Mouse (Mus musculus) embryonic facial prominence, embryonic 14.5 days (tissue): Measurements from ENCODE around the gene Tsn. TPM values are rescaled to one million over a fixed set of nuclear protein-coding genes. Genes with fewer than 3 reads are reported as not detected.

Experiments used
- ATAC-seq: fragments of 200-750 bp; cut with Nextera tagmentation; 2 replicates; pipeline ENCODE4 v1.8.0; 2017; ENCODE audit warnings: low read depth, moderate number of reproducible peaks, moderate TSS enrichment
- DNase-seq: peaks from one replicate; pipeline ENCODE4 v3.0.0-alpha.2; 2015; ENCODE audit warnings: low spot score
- H3K27ac ChIP-seq: fragments of 300-500 bp; sonication (generic); replicated peaks from 2 replicates; pipeline ENCODE4 v1.5.1; 2014; ENCODE audit warnings: low read depth, mild to moderate bottlenecking, low read length, moderate library complexity
- H3K27me3 ChIP-seq: fragments of 300-500 bp; sonication (generic); replicated peaks from 2 replicates; pipeline ENCODE4 v1.6.1; 2014; ENCODE audit warnings: low read length; ENCODE audit not compliant: control insufficient read depth, insufficient read depth
- H3K36me3 ChIP-seq: fragments of 300-500 bp; sonication (generic); 2 replicates; pipeline ENCODE4 v1.6.1; 2014; ENCODE audit warnings: low read length, mixed read lengths; ENCODE audit not compliant: control insufficient read depth, insufficient read depth
- H3K4me1 ChIP-seq: fragments of 300-500 bp; sonication (generic); 2 replicates; pipeline ENCODE4 v1.6.1; 2014; ENCODE audit warnings: antibody characterized with exemption, low read length; ENCODE audit not compliant: control insufficient read depth, insufficient read depth
- H3K4me2 ChIP-seq: fragments of 300-500 bp; sonication (generic); 2 replicates; pipeline ENCODE4 v1.6.1; 2014; ENCODE audit warnings: low read depth, mild to moderate bottlenecking, low read length, moderate library complexity, mixed read lengths
- H3K4me3 ChIP-seq: fragments of 300-500 bp; sonication (generic); 2 replicates; pipeline ENCODE4 v1.5.1; 2014; ENCODE audit warnings: low read depth, mild to moderate bottlenecking, low read length
- H3K9ac ChIP-seq: fragments of 300-500 bp; sonication (generic); 2 replicates; pipeline ENCODE4 v1.6.1; 2014; ENCODE audit warnings: low read depth, mild to moderate bottlenecking, low read length, moderate library complexity, mixed read lengths
- H3K9me3 ChIP-seq: fragments of 300-500 bp; sonication (generic); 2 replicates; pipeline ENCODE4 v1.6.1; 2016; ENCODE audit warnings: low read length; ENCODE audit not compliant: control insufficient read depth
- WGBS: fragments of 180-500 bp; shearing (Covaris S2); extraction: QIAGEN DNeasy Blood & Tissue Kit; methylation state at CpG from one replicate; pipeline ENCODE4 v1.1.7; 2014; 5-methylcytosine and 5-hydroxymethylcytosine counted together
- polyA plus RNA-seq: library from polyadenylated mRNA; unstranded; fragments of >200 nt; fragmentation: Nextera tagmentation; extraction: Ambion mirVana; gene quantifications from 2 replicates; pipeline ENCODE4 v1.2.1, GENCODE M21; 2014

Gene Tsn
- 252 and 282 TPM in 2 replicates for polyA plus RNA-seq

DNA sequence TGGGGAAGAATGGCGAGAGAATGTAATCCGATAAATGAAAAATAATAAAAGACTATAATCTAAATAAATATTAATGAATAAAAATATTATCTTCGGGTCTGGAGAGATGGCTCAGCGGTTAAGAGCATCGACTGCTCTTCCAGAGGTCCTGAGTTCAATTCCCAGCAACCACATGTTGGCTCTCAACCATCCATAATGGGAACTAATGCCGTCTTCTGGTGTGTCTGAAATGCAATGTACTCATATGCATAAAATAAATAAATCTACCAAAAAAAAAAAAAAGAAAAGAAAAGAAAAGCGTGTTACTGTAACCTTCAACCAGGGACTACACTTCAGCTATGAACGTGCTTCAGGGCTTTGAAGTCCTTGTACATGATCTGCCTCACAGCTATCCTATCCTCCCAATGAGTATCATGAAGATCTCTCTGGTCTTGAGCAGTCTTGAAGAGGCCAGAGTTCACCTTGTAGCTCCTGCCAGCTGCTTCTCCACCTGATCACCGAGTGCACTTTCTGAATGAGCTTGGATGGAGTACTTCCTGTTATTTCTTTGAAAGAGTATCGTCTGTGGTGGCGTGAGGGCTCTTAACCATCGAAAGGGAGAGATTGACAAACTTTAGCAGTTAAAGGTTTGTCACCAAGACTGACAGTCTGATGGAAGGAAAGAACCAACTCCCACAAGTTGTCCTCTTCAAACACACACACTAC lies at the start of gene Tsn:
Tsn (minus strand) TSS at position 118 of the 705 bp plus-strand sequence.
- Histone ChIP-seq H3K27ac (peak within 1 kb of the TSS; percentile 93), H3K4me1 (peaks cover 6% of the 10 kb centered on the region), H3K9ac (peak within 1 kb of the TSS; percentile 95), H3K4me2 (peak within 1 kb of the TSS; percentile 73), H3K27me3 (no peaks in the 10 kb centered on the region), H3K4me3 (peak within 1 kb of the TSS; percentile 84), H3K9me3 (no peaks in the 10 kb centered on the region), H3K36me3 (peaks cover 7% of the 10 kb centered on the region)
- ATAC-seq = no peak
- no peak for DNase-seq
- 48% methylated on average over 12 of the region's 12 CpGs for WGBS

- H3K27ac ChIP-seq = no peak overlapping the region
- no peak for ATAC-seq
- no peaks in the 10 kb centered on the region for H3K4me1 ChIP-seq
- H3K27me3 ChIP-seq = no peaks in the 10 kb centered on the region
- H3K4me2 ChIP-seq = no peak overlapping the region
- DNase-seq = no peak
- no peaks in the 10 kb centered on the region for H3K9me3 ChIP-seq
- no peak overlapping the region for H3K9ac ChIP-seq
- no peaks in the 10 kb centered on the region for H3K36me3 ChIP-seq
- no peak overlapping the region for H3K4me3 ChIP-seq
- 76% methylated on average over 6 of the region's 6 CpGs for WGBS
Measured at GRCm38 (mm10) chr1:118359071-118359761, 47.7 kb upstream of the Tsn start.

- no peaks in the 10 kb centered on the region for H3K4me1 ChIP-seq
- no peak overlapping the region for H3K4me2 ChIP-seq
Measured at GRCm38 (mm10) chr1:118349922-118350321, 38.4 kb upstream of the Tsn start.

DNA sequence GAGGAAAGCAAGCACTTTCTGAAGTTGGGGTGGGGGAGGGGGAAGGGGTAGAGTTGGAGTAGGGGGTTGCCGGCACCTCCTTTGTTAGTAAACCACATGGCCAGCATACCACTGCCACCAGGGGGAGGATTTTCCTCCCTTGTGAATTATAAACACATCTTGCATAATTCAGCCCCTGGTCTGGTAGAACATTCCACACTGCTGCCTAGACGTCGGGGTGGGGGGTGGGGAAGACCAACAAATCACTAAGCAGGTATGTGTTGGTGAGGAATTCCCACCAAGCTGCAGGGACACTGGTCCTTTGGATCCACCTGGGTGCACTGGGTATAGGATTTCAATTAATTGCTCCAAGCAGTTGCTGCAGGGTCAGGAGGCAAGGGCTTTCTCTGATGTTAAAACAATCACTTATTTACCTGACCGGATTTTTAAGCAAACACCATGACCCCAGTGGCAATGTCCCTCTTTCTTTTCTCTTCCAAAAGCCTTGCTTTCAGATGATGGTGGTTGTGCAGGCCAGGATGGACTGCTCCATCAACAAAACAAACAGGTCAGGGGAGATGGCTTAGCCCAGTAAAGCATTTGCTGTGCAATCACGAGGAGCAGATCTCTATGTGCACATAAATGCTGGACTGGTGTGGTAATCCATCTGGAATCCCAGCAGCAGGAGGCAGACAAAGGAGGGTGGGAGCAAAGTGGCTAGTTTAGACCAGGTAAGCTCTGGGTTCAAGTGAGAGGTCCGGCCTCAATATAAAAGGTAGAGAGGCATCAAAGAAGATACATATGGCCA lies 32.3 kb upstream of the Tsn start:
- Histone ChIP-seq H3K9ac (no peak overlapping the region), H3K4me3 (no peak overlapping the region), H3K9me3 (no peaks in the 10 kb centered on the region), H3K4me2 (no peak overlapping the region), H3K4me1 (no peaks in the 10 kb centered on the region), H3K27ac (no peak overlapping the region), H3K36me3 (no peaks in the 10 kb centered on the region), H3K27me3 (no peaks in the 10 kb centered on the region)
- DNase-seq = no peak
- WGBS = 24% methylated on average over 6 of the region's 6 CpGs
- no peak for ATAC-seq

More at GRCm38 (mm10) chr1:118349922-118350321, 38.4 kb upstream of the Tsn start:
- 82% methylated on average over 3 of the region's 3 CpGs for WGBS
- Histone ChIP-seq H3K9me3 (no peaks in the 10 kb centered on the region), H3K36me3 (no peaks in the 10 kb centered on the region), H3K27me3 (no peaks in the 10 kb centered on the region), H3K9ac (no peak overlapping the region), H3K27ac (no peak overlapping the region), H3K4me3 (no peak overlapping the region)
- ATAC-seq = no peak
- no peak for DNase-seq

- Histone ChIP-seq H3K9me3 (no peaks in the 10 kb centered on the region), H3K4me3 (no peak overlapping the region), H3K27ac (no peak overlapping the region), H3K36me3 (peaks cover 19% of the 10 kb centered on the region; the same call in 1 of the 2 replicates), H3K4me1 (no peaks in the 10 kb centered on the region), H3K4me2 (no peak overlapping the region), H3K9ac (no peak overlapping the region), H3K27me3 (no peaks in the 10 kb centered on the region)
- DNase-seq (no peak), ATAC-seq (no peak)
- 62% methylated on average over 5 of the region's 5 CpGs for WGBS
Measured at GRCm38 (mm10) chr1:118337921-118338320, 26.4 kb upstream of the Tsn start.

- DNase-seq (peak; percentile 27), ATAC-seq (no peak)
- Histone ChIP-seq H3K9ac (no peak overlapping the region), H3K27ac (no peak overlapping the region), H3K4me3 (no peak overlapping the region), H3K9me3 (no peaks in the 10 kb centered on the region), H3K36me3 (peaks cover 40% of the 10 kb centered on the region), H3K4me2 (no peak overlapping the region), H3K27me3 (no peaks in the 10 kb centered on the region), H3K4me1 (no peaks in the 10 kb centered on the region)
Measured at GRCm38 (mm10) chr1:118335847-118336246, 24.3 kb upstream of the Tsn start.

GRCm38 (mm10) chr1:118334749-118335713 lies 23.5 kb upstream of the Tsn start:
- WGBS = 83% methylated on average over 9 of the region's 9 CpGs
- H3K27ac ChIP-seq = no peak overlapping the region
- H3K36me3 ChIP-seq = peaks cover 48% of the 10 kb centered on the region
- no peak for ATAC-seq
- DNase-seq = no peak
- no peaks in the 10 kb centered on the region for H3K27me3 ChIP-seq
- H3K9ac ChIP-seq = no peak overlapping the region
- H3K4me1 ChIP-seq = no peaks in the 10 kb centered on the region
- H3K4me2 ChIP-seq = no peak overlapping the region
- H3K4me3 ChIP-seq = no peak overlapping the region
- H3K9me3 ChIP-seq = no peaks in the 10 kb centered on the region
